Mouse (Mus musculus): ENCODE measurements around the gene Gng12.
"Not testable (repeated sequence)": the region's sequence is repeated elsewhere in the genome, so short reads cannot be mapped to it uniquely, and the experiment has no call there.

The Gng12 gene

GRCm38 (mm10) chr6:66896119-66896920 is at the start of gene Gng12:
Gene Gng12, plus strand, starts transcription at chr6:66896397.
- peak; percentile 81 for DNase-seq (ENCODE audit: low spot score)

- DNase-seq (ENCODE audit: low spot score), result peak; percentile 4
Measured at GRCm38 (mm10) chr6:66848936-66849335, 47.3 kb upstream of the Gng12 start.

DNA sequence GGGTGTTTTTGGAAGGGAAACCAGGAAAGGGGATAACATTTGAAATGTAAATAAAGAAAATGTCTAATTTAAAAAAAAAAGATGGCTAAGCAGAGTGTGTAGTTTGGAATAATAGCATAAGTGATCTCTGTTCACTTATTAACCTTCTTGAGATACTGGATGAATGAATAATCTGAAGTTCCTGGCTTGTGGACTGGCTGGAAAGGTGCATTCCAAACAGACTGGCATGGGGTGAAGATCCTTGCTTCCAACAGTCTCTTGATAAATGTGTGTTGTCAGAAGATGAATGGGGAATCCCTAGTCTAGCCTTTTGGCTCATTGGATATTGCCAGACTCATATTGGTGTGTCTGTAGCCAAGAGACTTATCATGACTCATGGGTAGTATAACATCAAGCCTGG is 40.0 kb upstream of the Gng12 start:
- DNase-seq (ENCODE audit: low spot score), result no peak

- no peak for DNase-seq (ENCODE audit: low spot score)
Measured at GRCm38 (mm10) chr6:66858356-66858755, 37.8 kb upstream of the Gng12 start.

GRCm38 (mm10) chr6:66859391-66859790 is 36.8 kb upstream of the Gng12 start:
- DNase-seq (ENCODE audit: low spot score), result no peak

- DNase-seq (ENCODE audit: low spot score), result no peak
Measured at GRCm38 (mm10) chr6:66864463-66864862, 31.7 kb upstream of the Gng12 start.

DNA sequence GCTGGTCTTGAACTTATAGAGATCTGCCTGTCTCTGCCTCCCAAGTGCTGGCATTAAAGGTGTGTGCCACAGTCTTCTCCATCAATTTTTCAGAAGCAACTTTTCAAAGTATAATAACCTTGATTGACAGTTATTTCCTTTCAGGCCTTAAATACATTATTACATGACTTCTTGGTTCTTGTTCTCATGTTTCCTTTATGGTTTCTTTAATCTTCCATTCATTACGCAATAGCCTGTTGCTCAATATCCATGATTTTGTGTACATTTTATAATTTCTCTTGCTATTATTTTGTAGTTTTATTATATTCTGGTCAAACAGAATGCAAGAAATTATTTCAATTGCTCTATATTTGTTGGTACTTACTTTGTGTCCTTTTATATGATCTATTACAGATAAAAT is 29.9 kb upstream of the Gng12 start:
- DNase-seq (ENCODE audit: low spot score), result no peak

DNA sequence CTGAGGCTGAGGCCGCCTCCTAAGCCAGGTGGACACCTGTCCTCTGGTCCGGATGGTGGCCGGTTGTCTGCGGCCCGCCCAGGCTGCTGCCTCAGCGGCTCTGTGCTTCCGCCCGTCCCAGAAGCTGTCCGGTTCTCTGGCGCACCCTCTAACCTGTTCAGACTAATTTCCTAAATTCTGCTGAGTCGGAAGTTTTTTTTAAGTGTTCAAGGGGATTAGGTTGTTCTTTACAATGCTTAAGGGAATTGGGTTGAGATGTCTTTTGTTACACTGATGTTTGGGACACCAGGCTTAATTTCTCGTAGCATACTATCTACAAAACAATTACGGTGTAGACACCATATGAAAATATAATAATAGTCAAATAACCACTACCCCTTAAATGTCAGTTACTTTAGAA is 19.1 kb upstream of the Gng12 start:
- not testable (repeated sequence) for DNase-seq (ENCODE audit: low spot score)

DNA sequence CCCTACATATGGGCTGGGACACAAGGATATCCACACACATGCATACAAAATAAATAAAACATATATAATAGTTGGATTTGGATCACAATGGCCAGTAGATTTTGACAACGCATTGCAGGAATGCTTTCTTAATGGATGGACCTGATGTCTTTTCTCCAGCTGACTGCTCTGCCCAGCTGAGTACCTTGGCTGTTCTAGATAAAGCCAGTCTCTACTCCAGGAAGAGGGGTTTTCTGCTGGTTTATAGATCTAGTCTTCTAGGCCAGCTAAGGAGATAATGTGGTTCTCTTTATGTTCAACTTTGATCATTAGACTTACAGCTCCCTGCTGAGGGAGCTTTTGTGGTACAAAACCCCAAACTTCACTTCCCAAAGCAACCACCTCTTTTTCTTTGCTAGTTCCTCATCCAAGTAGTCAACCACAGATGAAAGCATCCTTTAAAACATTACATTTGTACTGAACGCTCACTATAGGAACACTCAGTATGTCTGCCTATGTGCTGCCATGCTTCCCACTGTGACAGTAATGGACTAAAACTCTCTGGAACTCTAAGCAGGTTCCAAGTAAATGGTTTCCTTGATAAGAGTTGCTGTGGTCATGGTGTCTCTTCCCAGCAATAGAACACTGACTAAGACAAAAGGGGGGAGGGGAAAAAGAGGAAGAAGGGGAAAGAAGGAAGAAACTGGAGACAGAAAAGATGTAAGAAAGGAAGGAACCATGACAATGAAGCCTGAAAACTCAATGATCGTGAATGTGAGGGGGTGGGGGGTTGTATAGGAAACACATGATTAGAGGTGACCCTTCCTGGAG is 5.6 kb upstream of the Gng12 start:
- DNase-seq (ENCODE audit: low spot score), result no peak

GRCm38 (mm10) chr6:66893950-66894349 is 2.2 kb upstream of the Gng12 start:
- DNase-seq (ENCODE audit: low spot score), result no peak

DNA sequence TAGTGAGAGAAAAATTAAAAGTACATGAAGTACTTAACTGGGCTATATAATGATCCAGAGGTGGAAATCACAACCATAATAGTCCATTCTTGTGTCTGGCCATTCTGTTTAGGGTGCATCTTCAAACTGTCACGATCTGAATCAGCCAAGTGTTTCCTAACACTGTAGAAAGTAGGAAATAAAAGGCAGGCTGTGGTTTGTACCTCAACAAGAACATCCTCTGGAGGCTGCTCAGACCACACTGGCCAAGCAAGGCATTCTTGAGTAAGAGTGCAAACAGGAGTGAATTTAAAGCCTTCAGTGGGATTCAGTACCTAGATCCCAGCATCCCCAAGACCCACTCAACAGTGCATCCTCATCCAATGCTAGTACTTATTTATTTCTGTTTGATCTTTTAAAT is 1.2 kb upstream of the Gng12 start:
- no peak for DNase-seq (ENCODE audit: low spot score)

DNA sequence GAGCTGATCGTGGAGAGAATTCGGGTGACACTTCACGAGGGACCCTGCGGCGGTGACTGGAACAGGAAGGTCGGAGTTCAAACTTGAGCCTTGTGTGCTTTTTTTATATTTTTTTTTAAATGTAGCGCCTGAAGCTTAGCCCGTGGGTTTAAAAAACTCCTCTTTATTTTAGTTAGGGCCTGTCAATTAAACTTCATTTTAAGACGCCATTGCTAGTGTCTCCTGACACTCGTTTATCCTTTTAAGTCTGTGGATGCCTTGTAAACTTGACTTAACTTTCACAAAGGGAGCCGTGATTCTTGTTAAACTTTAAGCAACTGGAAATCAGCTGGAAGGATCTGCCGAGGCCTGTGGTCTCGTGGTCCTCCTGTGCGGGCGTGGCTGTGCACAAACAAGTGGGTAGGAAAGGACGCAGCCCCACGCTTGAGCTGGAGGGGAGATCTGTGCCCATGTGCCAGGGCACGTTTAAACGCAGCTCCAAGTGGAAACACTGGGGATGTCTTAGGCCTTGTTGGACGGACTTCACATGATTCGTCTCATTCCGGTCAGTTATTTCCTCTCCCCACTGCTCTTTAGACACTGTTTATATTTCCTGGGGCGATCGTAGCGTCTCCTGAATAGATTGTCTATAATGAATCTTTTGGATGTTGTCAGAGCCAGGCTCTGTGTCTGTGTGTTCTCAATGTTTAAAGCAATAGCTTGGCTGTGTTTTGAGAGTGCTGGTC is 886 bp downstream of the Gng12 start:
- peak; percentile 41 for DNase-seq (ENCODE audit: low spot score)

GRCm38 (mm10) chr6:66897994-66898393 is 1.8 kb downstream of the Gng12 start:
- DNase-seq (ENCODE audit: low spot score), result no peak

GRCm38 (mm10) chr6:66901926-66902325 is 5.7 kb downstream of the Gng12 start:
- no peak for DNase-seq (ENCODE audit: low spot score)

- no peak for DNase-seq (ENCODE audit: low spot score)
Measured at GRCm38 (mm10) chr6:66903206-66903605, 7.0 kb downstream of the Gng12 start.

DNA sequence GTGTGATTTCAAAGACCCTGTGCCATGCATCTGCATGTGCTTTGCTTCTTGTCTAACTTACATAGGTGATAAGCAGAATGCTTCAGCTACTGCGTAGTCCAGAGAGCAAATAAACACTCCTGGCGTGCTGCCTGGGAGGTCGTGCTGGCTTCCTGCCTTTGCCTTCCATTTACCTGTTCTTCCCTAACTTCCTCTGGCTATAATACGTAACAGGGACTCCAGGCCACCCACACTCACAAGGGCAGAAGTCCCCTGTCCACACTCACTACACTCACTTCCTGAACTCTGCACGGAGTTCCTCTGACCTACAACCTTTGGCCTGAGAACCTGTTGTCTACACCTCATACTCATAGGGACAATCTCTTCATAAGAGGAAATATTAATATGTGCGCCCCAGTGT is 7.5 kb downstream of the Gng12 start:
- DNase-seq (ENCODE audit: low spot score), result no peak

GRCm38 (mm10) chr6:66906244-66906643 is 10.0 kb downstream of the Gng12 start:
- DNase-seq (ENCODE audit: low spot score), result no peak

DNA sequence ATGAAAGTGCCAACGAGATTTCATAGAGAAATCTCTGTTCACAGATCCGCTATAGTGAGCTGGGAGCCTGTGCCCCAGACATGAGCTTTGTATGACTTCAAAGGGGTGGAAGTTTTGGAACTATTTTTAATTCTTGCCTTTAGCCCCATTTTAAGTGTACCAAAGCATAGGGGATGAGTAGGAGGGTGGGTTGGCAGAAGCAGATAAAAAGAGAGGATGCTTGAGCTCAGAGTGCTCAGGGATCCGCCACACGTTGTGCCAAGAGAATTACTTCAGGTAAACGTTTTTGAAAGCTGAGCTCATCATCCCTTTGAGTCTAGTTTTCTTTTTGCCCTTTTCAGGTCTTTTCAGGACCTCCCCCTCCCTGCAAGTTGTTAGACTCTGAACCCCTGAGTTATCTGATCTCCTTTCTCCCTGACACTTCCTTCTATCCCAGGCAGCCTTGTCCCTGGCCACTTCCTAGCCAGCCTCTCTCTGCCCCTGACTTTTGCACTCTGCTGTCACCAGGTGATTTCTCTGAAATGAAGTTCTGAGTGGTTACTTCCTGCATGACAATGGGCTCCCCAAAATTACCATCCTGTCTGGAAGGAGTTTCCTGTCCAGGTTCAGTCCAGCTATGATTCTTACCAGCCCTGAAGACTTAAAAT is 12.3 kb downstream of the Gng12 start:
- DNase-seq (ENCODE audit: low spot score), result no peak

DNA sequence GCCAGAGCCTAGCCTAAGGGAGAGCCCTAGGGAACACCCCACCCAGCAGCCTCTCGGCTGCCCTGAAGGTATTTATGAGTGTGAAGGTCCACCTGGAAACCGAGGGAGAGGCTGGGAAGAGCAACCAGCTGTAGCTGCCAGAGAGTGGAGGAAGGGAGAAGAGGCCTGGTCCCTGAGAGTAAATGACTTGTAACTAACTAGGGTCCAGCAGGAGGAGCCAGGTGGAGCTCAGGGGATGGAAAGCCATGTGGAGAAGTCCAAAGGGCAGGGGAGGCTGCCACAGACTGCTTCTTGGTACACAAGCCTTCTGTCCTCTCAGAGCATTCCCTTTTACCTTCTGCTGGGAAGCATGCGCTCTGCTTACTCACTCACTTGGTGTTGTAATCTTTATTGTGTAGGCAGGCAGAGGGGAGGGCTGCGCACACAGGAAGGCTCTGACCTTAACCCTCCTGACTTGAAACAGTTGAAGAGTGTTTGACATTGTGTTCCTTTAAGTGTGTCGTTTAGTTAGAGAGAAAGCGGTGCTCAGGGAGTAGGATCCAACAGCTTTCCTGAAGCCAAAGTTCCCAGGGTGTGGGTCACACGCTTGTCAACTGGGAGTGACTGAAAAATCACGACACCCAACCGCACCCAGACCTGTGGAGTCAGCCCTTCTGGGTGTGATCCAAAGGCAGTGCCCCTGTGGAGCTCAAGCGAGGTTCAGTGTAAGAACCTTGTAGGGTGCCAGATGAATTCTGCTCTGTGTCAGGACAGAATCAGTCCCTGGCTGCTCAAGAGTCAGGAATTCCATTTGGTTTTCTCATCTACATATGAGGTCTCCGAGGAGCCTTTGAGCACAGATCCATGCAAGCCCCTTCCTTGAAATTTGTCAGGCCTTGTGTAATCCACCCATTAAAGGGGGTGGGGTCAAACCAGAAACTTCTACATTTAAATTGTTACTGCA is 14.6 kb downstream of the Gng12 start:
- DNase-seq (ENCODE audit: low spot score), result no peak

- DNase-seq (ENCODE audit: low spot score), result no peak
Measured at GRCm38 (mm10) chr6:66913355-66913754, 17.2 kb downstream of the Gng12 start.

DNA sequence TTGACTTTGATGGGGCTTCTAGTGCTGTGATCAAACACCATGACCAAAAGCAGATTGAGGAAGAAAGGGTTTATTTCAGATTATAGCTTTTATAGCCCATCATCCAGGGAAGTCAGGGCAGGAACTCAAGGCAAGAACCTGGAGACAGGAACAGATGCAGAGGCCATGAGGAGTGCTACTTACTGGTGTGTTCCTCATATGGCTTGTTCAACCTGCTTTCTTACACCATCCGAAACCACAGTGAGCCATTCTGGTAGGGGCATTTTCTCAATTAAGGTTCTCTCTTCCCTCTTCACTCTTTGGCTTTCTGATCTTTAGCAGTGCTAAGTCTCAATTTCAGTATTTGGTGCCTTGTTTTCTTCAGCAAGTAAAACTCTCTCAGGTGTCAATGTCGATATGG is 19.4 kb downstream of the Gng12 start:
- no peak for DNase-seq (ENCODE audit: low spot score)

All from retina, embryonic 14.5 days (tissue).